Mouse (Mus musculus): ENCODE results near the gene Txk. TPM values are rescaled to one million over a fixed set of nuclear protein-coding genes. Genes with fewer than 3 reads are reported as not detected.
A peak's percentile ranks its signal among the peaks of the same experiment; 100 is the strongest.

Txk gene
- polyA plus RNA-seq, 1 experiment from 2014 or later: 0.27 TPM

DNA sequence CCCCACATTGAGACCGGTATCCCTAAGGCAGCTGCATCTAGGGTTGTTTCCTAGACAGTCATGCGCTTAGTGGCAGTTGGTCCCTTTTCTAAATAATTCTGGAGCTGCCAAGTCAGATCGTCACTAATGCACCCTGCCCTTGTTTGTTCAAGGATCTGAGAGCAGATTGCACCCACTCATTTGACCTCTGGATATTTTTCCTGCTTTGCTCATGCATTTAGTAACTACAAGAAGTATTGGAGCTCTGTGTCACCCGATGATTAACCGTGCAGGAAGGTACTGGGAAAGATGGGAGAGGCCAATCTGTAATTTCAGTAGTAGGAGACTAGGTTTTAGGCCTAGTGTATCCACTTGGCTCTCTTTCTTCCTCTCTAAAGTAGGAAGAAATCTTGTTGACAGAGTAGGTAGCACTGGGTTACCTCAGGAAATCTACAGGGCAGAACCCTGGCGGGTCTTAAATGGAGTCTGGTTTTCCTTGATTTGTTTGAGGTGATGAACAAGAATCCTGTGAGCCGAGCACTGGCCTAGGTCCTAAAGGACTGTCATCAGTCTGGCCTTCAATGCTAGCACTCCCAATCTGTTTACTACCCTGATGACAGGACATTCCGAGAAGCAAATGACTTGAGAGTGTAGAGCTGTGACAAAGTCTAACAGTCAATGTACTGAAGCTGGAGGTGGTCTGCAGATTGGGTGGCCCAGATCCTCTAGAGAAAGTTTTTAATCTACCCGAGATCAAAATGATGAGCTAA, 103.4 kb downstream of the Txk start:
- WGBS (ENCODE audit: missing documents): 94% methylated on average over 9 of the region's 9 CpGs
- Histone ChIP-seq H3K4me3 (ENCODE audit: inconsistent target) (no peak overlapping the region), H3K36me3 (ENCODE audit: inconsistent target) (no peaks in the 10 kb centered on the region), H3K27ac (no peak overlapping the region), H3K79me2 (ENCODE audit: inconsistent target) (no peaks in the 10 kb centered on the region)

DNA sequence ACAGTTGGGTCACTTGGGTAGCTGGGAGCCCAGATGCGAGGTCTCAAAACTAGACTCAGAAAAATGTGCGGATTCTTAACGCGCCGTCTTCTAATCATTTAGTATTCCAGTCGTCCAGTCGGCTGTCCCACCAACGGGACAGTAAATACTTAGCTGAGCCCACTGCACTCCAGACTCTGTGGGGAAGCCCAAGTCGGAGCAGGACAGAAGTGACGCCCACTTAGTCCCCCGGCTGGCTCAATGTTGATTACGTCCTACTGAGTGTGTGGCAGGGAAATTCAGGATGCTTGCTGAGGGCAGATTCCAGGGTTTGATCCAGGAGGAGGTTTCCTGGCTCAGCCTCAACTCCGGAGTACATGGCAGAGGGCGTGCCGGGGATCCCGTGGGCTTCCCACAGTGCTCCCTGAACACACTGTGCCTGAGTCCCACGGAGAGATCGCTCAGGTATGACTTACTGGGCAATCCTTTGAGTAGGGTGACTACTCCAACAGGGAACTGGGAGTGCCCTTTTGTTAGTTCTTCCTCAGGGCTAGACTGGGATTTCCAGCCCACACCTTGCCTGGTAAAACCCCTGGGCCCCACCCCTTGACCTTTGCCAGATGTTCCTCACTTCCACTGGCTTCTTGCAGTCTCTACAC, 104.5 kb downstream of the Txk start:
- H3K27ac ChIP-seq: no peak overlapping the region
- WGBS (ENCODE audit: missing documents): 14% methylated on average over 18 of the region's 18 CpGs
- peak overlapping the region; percentile 22 for H3K4me3 ChIP-seq (ENCODE audit: inconsistent target)
- H3K36me3 ChIP-seq (ENCODE audit: inconsistent target): no peaks in the 10 kb centered on the region
- H3K79me2 ChIP-seq (ENCODE audit: inconsistent target): no peaks in the 10 kb centered on the region

DNA sequence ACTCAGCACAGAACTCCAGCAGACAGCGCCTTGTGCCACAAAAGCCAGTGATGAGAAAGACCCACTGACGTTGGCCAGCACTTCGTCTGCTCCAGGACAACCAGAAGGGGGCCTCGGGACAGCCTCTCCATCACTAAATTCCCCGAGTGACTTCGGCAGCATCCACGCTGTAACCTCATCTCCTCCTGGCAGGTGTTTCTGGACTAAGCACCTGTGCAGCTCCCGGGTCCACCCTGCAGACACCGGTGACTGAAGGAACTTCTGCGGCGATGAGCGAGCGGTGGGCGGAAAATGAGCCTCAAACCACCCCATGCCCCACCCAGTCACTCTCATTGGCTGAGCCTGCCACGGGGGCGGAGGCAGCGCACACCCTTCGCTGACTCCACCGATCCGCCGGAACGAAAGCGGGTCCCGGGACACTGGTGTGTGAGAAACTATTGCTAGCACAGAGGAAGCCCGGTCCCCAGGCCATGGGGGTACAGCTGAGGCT, 105.1 kb downstream of the Txk start, which contains the start of gene Nipal1:
Gene Nipal1, plus strand, starts transcription at position 378 of the 490 bp plus-strand sequence.
- Histone ChIP-seq H3K4me3 (ENCODE audit: inconsistent target) (peak within 1 kb of the TSS; percentile 22), H3K27ac (no peak within 1 kb of the TSS), H3K79me2 (ENCODE audit: inconsistent target) (no peaks in the 10 kb centered on the region), H3K36me3 (ENCODE audit: inconsistent target) (no peaks in the 10 kb centered on the region)
- 1% methylated on average over 25 of the region's 25 CpGs for WGBS (ENCODE audit: missing documents)

DNA sequence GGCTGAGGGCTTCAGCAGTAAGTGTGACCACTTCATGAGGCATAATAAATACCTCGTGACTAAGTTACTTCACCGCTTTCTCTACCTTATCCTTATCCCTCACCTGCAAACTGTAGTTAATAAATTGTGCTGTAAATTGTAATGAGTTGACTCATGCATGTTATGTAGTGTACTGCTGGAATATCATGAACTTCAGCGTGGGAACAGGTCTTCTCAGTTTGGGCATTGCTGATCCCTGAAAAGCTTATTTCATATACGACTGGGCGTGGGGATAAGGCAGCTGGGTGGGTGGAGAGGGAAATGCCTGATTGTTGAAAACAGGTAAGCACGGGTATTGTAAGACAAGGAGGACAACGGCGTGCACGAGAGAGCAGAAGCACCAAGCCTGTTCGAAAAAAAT, 105.6 kb downstream of the Txk start:
- H3K27ac ChIP-seq: no peak overlapping the region
- peak overlapping the region; percentile 22 for H3K4me3 ChIP-seq (ENCODE audit: inconsistent target)
- 31% methylated on average over 10 of the region's 10 CpGs for WGBS (ENCODE audit: missing documents)
- H3K36me3 ChIP-seq (ENCODE audit: inconsistent target): no peaks in the 10 kb centered on the region
- no peaks in the 10 kb centered on the region for H3K79me2 ChIP-seq (ENCODE audit: inconsistent target)

DNA sequence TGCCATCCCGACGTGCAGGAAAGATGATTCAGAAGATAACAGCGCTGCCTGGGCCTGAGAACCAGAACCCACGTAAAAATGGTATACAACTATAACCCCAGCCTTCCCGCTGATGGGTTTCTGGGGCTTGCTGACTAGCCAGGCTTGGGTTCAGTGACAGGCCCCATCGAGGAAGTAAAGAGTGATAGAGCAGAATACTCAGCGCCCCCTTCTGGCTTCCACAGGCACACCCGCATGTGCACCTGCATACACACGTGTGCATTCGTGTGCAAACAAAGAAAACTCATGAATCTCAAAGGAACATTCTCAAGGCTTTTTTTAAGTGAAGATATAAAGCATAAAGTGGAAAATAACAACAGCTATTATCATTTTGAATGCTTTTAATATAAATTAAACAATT, 106.4 kb downstream of the Txk start:
- H3K4me3 ChIP-seq (ENCODE audit: inconsistent target): no peak overlapping the region
- H3K79me2 ChIP-seq (ENCODE audit: inconsistent target): no peaks in the 10 kb centered on the region
- H3K36me3 ChIP-seq (ENCODE audit: inconsistent target): no peaks in the 10 kb centered on the region
- WGBS (ENCODE audit: missing documents): 30% methylated on average over 10 of the region's 10 CpGs
- H3K27ac ChIP-seq: no peak overlapping the region

Other genes starting within 250 kb of the Txk start
- not detected in 3 replicates for gene Corin, start 248.3 kb downstream of the Txk start, polyA plus RNA-seq (2018)
- gene Nfxl1, start 193.1 kb downstream of the Txk start, polyA plus RNA-seq (2018): 25.2 to 83.5 TPM (median 75.2 TPM) in 3 replicates
- gene Zar1, start 171.5 kb downstream of the Txk start, polyA plus RNA-seq (2018): not detected in 3 replicates
- gene Gm5868, start 165.2 kb downstream of the Txk start, polyA plus RNA-seq (2018): not detected in 3 replicates
- not detected in 3 replicates for gene Cnga1, start 108.5 kb downstream of the Txk start, polyA plus RNA-seq (2018)
- not detected in 3 replicates for gene Nipal1, start 105.0 kb downstream of the Txk start, polyA plus RNA-seq (2018)
- 53.1 to 81.3 TPM (median 56.1 TPM) in 3 replicates for gene Tec, start 115.7 kb upstream of the Txk start, polyA plus RNA-seq (2018)
- gene Slain2, start 161.5 kb upstream of the Txk start, polyA plus RNA-seq (2018): 21.7 to 48.1 TPM (median 30.2 TPM) in 3 replicates
- gene Gm10135, start 221.9 kb upstream of the Txk start, polyA plus RNA-seq (2018): not detected in 3 replicates